Mouse (Mus musculus) gastrocnemius, postnatal 14 days (tissue): ENCODE results near the gene Fank1. TPM values are rescaled to one million over a fixed set of nuclear protein-coding genes. Genes with fewer than 3 reads are reported as not detected.

Source experiments
- DNase-seq: peaks from one replicate; pipeline ENCODE4 v3.0.0; 2021; ENCODE audit warnings: mixed read lengths
- intact Hi-C: fragments of 180-260 bp; cut with DNase I; formaldehyde crosslinking; loops from one replicate; pipeline ENCODE4 v1.15.1; 2025; ENCODE audit warnings: low total_unique reads
- total RNA-seq, 2 experiments: library from RNA; stranded (reverse); gene quantifications; 2 replicates each; pipeline ENCODE4 v1.2.3; 2021

Fank1 gene
- total RNA-seq, 2 experiments from 2014 or later = 0.33 TPM; not detected in 1

DNA sequence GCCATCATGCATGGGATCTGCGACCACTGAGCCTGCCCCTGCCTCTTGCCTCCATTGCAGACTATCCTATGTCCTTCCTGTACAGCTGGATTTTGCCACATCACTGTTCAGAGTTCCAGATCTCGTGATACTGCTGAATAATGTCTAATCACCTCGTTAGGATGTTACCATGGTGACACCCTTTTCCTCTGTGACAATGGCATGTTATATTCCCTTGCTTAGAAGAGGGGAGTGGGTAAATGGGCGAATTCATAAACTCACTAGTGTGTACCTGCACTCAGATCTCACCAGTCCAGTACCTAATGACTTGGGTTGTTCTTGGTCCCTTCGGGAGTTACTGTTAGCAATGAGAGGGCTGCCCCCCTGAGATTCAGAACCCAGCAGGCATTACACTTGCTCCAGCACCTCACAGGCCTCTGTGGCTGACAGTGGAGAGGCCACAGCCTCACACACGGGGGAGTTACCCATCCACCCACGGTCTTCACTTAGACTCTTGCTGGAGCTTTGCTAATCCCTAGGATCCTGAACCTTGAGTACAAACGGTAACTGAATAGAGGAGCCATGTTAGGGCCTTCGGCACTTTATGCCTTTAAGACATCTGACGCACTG, 11.3 kb upstream of the Fank1 start:
- intact Hi-C loops = no loop called here
- no peak for DNase-seq

DNA sequence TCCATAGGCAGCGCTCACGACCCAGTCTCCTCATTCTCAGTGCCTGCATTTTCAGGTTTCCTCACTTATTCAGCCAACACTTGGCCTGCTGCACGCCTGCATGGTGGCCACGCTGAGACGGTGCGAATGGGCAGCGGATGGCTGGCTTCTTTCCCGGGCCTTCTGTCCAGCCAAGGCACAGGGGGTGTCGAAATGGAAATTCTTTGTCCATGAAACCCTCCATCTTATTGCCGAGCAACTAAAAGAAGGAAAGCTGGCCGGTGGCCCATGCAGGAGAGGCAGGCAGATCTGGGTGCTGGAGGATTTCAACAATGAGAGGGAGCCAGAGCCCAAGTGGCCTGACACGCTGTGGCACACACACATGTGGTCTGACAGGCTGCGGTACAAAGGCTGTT, 10.8 kb upstream of the Fank1 start:
- intact Hi-C loops = no loop called here
- peak; percentile 69 for DNase-seq

DNA sequence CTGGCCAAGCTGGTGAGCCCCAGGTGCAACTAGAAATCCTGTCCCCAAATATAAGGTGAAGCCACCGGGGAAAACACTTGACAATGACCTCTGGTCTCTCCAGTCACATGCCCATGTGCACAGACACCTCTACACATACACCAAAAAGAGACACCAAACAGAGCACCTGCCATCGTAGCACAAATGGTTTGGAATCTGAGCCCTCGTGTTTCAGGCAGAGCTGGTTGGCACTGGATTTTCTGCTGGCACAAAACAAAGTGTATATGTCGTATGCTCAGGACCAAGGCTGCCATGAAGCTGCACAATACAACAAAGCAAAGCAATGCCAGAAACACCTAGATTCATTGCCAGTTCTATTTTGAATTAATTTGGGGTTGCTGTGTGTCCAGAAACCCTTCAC, 8.6 kb upstream of the Fank1 start:
- no peak for DNase-seq
- intact Hi-C loops = no loop called here

DNA sequence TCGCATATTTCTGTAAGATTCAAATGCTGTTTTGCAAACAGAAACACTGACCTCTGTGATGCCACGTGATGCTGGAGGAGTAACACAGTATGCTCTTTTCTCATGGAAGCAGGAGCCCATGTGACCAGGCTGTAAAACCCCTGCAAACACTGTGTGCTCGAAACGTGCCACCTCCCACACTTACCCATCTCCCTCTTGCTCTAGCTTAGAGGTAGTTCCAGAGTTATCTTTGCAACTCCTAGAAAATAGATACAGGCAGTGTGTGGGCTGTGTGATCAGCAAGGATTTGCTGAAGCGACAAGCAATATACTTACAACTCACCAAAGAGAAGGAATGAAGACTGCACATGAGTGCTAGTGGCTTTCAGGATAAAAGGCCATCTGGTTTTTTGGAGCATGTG, 8.1 kb upstream of the Fank1 start:
- intact Hi-C loops = no loop called here
- no peak for DNase-seq

DNA sequence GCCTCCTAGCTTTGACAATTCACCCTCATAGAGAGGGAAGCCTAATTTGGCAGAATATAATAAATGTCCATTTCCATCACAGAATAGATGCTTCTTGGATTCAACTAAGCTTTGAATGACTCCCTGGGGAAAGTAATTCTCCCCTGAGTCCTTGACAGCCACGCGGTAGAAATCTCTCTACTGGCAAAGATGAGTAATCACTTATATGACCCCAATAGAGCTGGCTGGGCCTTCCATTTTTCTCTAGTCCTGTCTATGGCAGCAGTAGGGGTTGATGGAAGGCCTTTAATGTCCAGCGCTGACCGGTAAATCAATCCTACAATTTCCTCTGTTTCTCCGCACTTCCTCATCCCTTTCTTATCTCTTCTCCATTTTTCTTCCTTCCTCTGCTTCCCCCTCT, 1.5 kb upstream of the Fank1 start:
- DNase-seq = no peak
- intact Hi-C loops = no loop called here

DNA sequence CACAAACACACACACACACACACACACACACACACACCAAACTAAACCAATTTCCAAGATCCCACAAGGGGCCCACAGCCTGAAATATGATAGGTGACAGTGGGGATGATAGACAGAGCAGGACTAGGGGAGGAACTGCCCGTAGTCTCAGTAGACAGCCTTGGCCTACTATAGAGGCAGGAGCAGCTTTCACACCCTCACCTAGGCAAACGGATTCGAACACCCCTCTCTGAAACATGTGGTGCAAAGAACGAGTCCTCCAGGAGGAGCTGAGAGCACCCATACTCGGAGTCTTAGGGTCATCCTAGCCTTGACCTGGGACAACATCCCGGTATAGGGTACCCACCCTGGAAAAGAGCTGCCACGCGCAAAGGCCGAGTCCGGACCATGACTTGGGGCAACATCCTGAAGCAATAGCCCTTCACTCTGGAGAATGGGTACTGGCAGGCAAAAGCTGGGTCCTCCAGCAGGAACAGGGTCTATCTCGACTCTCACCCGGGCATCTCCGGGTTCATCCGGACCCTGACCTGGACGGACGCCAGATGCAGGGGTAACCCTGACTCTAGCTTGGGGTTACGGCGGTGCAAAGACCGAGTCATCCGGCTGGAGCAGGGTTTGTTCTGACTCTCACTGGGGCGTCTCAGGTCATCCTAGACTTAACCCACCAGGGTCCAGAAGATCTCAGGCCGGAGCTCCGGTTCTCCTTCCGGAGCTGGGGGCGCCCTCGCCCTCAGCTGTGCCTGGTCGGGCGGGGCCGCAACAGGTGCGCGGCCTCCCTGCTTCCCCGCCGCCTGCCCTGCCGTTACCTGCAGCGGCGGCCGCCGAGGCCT, 650 bp upstream of the Fank1 start:
- DNase-seq = peak; percentile 49
- intact Hi-C loops = no loop called here

DNA sequence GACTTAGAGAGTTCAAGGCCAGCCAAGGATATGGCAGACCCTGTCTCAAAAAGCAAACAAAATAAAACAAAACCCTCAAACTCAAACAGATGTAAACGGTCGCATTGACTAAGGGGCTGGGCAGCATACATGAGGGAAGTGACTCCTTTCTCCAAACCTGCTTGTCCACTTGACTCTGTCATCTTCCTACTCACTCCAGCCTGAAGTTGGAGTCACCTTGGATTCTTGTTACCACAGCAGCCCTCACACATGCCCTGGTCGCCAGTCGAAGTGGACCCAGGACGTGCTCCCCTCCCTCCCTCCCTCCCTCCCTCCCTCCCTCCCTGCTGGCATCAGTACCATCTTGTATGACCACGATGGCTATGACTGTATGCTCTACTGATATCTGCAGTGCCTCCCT, 4.9 kb downstream of the Fank1 start:
- intact Hi-C loops = no loop called here
- no peak for DNase-seq

DNA sequence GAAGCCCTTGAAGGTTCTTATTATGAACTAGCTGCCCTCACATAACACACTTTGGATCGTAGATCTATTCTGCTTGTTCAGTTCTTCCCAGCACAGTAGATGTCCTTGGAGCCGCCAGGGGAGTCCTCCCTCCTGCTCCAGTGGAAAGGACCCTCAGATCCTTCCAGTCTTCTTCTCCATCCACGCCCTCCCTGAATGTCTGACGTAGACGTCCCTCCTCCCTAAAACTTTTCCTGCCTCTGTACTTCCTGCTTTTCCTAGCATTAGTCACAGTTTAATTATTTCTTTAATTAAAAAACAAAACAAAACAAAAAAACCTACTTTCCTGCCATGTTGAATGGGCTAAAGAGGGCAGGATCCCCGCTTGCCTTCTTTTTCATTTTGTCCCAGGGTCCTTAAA, 5.3 kb downstream of the Fank1 start:
- DNase-seq = no peak
- intact Hi-C loops = no loop called here

DNA sequence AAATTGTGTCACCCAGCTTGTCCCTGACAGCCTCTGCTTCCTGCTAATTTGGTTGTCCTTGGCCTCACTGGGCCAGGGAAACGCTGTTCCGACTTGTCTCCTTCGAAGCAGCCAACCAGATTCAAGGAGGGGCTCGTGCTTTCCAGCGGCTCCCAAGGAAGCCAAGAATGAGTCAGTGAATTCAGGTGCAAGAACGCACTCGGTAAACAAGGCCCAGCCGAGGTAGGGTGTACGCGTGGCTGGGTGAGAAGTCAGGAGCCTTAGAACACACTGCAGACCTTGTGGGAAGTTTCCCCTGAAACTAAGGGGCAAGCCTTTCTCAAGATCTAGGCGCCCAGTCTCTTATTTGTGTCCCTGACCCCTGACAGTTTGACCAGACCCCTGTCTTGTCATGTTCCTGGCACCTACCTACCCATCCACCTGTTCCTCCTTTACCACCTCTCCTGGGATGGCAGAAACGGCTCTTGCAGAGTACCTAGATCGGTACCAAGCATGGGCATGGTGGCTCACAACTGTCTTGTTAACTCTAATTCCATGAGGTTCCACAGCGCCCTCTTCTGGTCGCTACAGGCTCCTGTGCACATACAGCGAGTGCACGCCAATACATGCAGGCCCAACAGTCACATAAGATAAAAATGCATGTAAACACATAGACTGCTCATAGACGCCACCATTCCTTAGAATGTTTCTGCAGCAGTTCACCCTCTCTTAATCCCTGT, 6.2 kb downstream of the Fank1 start, which contains the start of gene Dhx32:
Gene Dhx32 (minus strand): TSS at position 10 of the 719 bp plus-strand sequence.
- DNase-seq = peak; percentile 78
- intact Hi-C loops = no loop called here

DNA sequence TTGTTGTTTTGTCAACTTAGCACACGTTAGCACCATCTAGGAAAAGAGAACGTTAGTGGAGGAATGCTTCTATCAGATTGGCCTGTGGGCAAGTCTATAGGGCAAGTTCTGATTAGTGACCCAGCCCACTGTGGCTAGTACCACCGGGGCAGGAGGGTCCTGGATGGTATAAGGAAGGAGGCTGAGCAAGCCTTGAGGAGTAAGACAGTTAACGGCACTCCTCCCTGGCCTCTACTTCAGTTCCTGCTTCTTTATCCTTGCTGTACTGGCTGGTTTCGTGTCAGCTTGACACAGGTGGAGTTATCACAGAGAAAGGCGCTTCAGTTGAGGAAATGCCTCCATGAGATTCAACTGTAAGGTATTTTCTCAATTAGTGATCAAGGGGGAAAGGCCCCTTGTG, 10.9 kb downstream of the Fank1 start:
- intact Hi-C loops = no loop called here
- no peak for DNase-seq

DNA sequence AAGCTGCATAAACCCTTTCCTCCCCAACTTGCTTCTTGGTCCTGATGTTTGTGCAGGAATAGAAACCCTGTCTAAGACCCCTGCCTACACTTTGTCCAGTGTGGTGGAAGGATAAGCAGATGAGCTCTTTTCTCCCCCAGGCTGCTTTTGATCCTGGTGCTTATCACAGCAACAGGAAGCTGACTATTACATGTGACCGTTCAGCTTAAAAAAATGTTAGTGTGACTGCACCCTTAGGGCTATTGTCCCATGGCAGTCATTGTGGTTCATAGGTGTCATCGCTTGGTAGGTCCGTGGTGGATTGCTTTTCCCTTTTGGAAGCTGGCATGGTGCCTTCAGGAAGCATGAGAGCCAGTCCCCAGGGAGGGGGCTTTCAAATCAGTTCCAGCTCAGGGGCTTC, 11.5 kb downstream of the Fank1 start:
- no peak for DNase-seq
- intact Hi-C loops = no loop called here

DNA sequence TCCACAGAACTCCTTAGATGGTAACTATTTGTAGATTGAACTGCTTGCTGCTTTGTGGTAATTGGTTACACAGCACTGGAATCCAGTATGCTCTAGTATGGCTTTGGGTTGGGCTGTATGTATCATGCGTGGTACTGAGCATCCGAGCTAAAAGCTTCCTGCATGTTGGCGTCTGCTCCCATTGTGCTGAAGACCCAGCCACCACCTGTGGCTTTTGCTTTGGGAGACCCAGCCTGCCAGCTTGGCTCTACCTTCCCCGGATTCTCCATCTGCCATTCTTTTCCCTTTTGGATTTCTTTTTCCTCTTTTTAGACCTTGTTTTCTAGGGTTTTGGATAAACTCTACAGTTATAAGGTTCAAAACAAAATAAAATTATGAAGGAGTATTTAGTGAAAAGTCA, 13.5 kb downstream of the Fank1 start:
- no peak for DNase-seq
- intact Hi-C loops = no loop called here

DNA sequence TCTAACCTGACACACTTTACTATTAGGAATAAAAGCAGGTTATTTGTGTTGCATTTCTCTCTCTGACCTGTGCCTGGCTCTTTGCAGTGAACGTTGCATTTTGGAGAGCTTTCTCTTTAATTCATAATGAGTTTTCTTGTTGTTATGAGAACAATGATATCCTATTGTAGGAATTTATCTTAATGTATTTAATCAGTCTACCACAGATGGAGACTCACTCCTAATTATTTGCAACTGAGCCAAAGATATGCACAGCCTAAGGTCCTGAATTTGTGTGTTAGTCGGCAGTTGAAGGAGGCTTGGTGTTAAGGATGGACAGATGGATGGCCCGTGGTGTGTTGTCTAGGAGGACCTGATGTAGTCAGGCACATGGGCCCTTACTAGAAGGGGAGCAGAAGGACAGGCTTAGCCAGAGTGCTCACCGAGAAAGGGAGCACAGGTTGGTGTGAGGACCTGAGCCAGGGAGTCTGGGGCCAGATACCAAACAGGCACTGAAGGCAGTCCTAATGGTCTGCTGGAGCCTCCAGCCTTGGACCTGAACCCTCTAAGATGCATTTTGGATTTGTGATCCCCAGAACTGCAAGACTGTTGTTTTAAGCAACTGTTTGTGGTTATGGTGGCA, 14.1 kb downstream of the Fank1 start:
- intact Hi-C loops = no loop called here
- DNase-seq = no peak

DNA sequence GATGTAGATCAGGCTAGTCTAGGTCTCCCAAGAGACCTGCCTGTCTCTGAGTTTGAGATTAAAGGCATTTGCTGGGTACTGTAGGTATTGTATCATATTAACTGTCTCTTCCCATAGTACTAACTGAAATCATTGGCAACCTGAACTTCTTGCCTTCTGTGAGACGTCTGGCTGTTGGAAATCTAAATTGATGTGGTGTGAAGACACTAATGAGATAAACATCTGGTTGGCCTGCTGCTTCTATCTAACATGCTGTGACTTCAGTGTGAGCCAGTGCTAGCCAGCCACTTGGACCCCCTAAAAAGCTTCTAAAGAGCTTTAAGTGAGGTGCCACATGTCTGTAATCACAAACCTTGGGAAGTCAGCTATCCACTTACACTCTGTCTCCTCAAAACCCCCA, 16.1 kb downstream of the Fank1 start:
- intact Hi-C loops = no loop called here
- DNase-seq = no peak

DNA sequence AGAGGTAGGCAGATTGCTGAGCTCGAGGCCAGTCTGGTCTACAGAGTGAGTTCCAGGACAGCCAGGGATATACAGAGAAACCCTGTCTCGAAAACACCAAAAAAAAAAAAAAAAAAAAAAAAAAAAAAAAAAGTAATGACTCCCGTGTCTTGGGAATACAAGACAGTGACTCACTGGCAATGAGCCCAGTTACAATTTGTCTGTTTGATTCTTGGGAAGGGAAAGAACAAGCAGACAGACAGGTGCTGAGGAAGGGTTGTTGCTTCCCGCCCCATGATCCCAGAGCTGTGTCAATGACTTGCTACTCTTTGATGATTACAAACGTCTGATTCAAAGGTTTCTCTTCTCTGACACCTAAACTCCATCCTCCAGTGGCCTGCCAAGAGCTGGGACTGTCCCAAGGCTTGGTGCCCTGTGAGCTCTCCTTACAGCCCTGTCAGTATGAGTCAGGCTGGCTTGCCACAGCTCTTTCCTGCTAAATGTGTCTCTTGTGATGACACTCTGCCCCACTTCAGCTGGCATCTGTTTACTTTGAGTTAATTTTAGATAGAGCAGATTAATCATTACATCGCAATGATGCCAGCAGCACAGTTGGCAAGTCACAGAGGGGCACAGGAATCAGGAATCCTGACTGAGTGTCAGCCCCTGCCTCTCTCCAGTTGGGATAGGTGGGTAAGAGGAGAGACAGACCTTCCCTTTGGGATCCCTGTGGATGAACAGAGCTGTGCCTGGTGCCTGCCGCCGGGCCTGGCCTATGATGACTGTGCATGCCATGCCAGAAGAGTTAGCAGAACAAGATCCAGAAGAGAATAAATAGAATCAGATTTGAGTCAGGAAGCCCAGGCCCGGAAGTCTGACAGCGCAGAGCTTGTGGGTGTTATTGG, 16.8 kb downstream of the Fank1 start:
- intact Hi-C loops = no loop called here
- DNase-seq = peak; percentile 81

DNA sequence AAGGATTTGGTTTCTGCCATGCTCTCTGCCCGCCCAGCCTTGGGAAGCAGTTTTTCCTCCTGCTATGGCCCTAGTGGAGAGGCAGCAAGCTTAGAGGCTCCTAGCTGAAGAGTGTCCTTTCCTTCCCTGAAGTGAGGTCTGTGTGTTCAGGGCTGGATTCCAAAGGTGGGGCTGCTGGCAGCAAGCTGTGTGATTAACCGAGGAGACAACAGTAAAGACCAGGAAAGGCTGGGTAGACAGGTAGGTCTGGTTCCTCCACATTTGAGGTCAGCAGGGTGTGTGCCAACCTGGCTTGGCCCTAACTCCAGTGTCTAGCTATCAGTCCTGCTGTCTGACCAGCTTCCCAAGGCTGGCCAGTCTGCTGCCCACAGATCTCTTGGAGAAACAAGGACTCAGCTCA, 18.1 kb downstream of the Fank1 start:
- DNase-seq = no peak
- intact Hi-C loops = no loop called here

DNA sequence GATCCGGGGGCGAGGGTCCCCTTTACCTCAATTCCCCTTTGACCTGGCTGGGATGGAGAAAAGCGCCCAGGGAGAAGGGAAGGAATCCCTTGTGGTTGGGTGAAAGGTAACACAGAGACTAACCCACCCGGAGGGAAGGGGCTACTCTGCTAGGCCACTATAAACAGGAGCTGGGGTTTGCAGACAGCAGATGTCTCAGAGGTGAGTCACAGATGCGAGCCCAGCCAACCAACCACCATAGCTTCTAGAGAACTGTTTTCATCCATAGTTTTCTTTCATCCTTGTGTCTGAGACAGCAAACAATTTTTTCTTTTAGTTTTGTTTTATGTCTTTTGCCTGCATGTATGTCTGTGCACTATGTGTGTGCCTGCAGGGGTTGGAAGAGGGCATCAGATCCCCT, 23.3 kb downstream of the Fank1 start:
- intact Hi-C loops = no loop called here
- DNase-seq = no peak

DNA sequence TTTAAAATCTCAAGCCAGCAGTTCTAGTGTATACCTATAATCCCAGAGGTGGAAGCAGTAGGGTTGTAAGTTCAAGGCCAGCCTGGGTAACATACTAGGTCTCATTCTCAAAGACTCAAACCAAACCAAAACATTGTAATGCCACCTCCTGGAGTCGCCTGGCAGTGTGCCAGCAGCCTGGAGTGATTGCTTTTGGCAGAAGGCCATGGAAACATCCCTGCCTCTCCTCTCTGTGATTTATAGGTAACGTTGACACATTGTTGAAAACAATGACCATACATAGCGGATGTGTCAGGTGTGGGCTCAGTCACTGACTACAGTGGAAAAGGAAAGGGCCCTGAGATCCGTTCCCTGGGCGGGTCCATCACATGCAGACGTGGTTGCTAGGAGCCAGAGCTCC, 25.2 kb downstream of the Fank1 start:
- no peak for DNase-seq
- intact Hi-C loops = no loop called here

DNA sequence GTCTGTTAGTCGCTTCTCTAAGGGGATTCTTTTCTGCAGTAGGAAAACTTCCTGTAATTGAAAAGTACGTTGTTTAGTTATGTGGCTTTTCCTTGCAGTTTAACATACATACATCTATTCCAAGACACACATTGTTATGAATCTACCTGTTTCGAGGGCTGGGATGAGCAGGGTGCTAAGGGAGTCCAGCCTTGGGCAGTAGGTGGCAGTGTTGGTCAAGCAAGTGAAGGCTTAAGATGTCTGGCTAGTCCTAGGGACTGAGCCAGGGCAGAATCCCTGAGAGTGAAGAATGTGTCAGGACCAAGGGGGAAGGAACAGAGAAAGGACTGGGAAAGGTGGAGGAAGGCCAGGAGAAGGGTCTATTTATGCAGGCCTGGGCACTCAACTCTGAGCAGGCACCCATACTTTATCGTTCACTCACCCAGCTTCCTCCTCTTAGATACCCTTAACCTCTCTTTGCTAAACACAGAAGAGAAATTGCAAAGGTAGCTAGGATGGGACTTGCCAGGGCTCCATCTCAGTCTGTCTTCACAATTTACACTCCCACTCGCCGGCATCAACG, 29.0 kb downstream of the Fank1 start:
- intact Hi-C loops = no loop called here
- peak; percentile 58 for DNase-seq
